Mouse (Mus musculus): ENCODE data around the gene Map3k14.

Gene Map3k14

GRCm38 (mm10) chr11:103215355-103215754, 51.9 kb downstream of the Map3k14 start:
- DNase-seq (ENCODE audit: extremely low read depth, low read depth): peak; percentile 58

DNA sequence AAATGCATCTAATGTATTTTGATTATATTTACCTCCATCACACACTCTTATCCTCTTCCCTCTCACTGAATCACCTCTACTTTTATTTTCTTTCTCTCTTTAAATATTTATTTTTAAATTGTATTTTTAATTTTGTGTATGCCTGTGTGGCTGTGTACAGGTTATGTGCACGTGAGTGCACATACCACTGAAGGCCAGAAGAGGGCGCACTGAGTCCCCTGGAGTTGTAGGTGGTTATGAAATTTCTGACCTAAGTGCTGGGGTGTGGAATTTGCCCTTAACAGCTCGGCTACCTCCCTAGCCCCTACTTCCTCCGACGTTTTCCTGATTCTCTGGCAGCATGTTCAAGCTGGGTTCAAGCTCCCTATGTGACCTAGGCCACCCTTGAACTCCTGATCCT, 53.6 kb downstream of the Map3k14 start:
- DNase-seq (ENCODE audit: extremely low read depth, low read depth): no peak

- no peak for DNase-seq (ENCODE audit: extremely low read depth, low read depth)
Observed at GRCm38 (mm10) chr11:103210291-103210690, 57.0 kb downstream of the Map3k14 start.

DNA sequence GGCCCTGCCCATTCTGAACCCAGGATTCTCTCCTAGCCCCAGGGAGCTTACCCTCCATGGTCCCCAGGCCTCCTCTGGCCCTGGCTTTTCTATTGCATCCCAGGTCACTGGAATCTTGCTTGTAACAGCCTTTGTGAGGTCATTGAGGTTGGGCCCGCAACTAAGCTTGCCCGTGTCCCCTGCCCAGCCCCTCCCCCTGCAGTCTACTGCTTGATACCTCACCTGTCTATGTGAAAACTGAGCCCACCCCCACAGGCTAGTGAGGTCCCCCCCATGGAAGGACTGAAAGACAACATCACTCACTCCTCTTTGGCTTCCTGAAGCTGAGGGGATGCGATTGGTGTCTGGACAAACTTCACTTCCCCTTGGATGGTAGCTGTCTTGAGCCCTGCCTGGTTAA, 58.8 kb downstream of the Map3k14 start, which contains the start of gene 1700023F06Rik:
1700023F06Rik (minus strand) TSS at position 101 of the 400 bp plus-strand sequence.
- DNase-seq (ENCODE audit: extremely low read depth, low read depth): no peak

DNA sequence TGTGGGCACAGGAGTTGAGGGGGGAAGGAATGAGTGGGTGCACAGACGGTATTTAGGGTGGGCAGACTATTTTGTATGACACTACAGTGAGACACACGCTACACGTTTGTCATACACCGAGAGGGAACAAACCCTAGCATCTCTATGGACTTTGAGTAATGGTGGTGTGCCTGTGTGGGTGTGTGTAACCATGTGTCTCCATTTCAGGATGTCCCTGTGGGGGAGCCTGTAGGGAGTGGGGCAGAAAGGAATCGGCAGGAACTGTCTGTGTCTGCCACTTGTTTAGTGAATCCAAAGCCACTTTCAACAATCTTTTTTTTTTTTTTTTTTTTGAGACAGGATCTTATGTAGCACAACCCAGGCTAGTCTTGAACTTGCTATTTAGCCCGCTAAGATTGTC, 61.1 kb downstream of the Map3k14 start:
- no peak for DNase-seq (ENCODE audit: extremely low read depth, low read depth)

GRCm38 (mm10) chr11:103202376-103202775, 64.9 kb downstream of the Map3k14 start:
- no peak for DNase-seq (ENCODE audit: extremely low read depth, low read depth)

DNA sequence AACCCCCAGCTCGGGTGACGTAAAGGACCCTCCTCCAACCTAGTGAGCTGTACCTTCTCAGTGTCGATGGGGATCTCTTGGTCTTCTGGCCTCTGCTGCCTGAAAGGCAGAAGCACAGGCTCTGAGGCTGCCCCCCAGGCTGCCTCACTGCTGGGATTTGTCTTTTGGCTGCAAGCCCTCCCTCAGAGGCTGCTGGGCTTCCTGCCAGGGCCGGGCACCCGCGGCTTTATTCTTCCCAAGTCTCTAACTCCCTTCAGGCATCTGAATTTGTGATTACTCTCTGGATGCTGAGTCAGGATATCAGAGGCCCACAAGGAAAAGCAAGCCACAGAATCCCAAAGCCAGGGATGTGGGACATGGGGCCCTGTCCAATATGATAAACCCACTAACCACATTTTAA, 65.6 kb downstream of the Map3k14 start:
- no peak for DNase-seq (ENCODE audit: extremely low read depth, low read depth)

DNA sequence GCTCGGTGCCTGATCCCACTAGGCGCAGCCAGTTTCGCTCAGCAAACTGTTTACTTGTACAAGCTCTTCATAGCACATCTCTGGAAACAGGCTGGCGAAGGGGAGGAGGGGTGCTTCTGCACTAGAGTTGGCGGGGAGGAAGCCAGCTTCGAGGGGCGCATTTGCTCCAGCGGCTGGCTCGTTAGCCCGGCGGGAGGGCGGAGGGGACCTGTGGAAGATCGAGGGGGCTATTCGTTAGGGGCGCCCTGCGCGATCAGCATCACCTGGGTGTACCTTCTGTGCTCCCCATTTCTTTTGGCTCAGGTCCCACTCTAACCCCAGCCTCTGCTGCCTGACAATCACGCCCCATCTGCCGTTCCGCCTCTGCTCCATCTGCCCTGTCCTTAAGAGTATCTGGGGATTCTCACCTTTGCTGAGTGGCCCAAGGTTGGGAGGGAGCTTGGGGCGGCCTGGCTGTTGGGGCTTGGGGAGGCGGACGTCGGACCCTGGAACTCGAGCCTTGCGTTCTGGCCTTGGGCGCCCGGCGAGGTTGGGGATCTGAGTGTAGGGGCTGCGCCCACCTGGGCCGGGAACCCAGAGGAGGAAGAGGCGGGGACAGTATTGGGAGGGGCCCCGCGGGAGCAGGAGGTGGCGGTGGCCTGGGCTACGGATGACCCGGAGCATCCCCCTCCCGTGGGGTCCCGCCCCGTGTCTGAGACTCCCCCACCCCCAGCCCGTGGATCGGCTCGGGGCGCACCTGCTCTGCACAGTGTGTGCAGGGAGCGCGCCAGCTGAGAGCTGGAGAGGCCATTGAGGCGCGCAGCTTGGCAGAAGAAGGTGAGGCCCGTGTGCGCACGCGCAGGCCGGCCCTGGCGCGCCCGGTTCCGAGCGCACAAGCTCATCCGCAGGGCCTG, 68.1 kb downstream of the Map3k14 start:
- no peak for DNase-seq (ENCODE audit: extremely low read depth, low read depth)

DNA sequence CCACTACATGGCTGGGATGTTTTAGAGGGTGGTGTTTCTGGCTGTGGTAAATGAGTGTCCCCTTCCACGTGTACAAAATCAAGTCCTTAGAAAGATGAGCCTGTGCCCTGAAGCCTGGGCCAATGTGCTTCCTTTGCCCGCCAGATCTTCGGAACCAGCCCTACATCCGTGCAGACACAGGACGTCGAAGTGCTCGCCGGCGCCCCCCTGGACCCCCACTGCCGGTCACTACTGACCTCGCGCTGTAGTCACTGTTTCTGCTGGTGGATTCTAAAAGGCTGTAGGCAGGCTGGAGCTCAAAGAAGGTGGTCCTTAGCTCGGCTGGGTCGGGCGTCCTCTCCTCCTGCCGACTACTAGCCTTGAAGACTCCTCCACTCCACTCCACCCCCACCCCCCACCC, 68.9 kb downstream of the Map3k14 start:
- no peak for DNase-seq (ENCODE audit: extremely low read depth, low read depth)

- no peak for DNase-seq (ENCODE audit: extremely low read depth, low read depth)
Observed at GRCm38 (mm10) chr11:103197340-103197739, 69.9 kb downstream of the Map3k14 start.

DNA sequence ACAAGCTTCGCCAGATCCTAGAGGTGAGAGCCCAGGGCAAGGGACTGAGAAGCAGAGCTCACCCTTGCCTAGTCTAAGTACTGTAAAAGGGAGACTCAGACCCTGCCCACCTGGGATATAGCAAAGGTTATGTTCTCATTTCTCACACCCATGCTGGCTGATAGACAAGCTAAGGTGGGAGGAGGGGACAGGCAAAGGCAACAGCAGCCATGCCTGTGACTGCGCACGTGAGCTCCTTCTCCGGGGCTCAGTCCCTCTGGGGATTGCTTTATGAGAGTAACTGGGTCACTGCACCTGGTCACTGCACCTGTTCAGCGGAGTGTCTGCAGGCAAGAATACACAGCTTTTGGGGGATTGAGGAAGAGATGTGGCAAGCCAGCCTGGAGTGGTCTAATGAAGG, 71.6 kb downstream of the Map3k14 start:
- no peak for DNase-seq (ENCODE audit: extremely low read depth, low read depth)

GRCm38 (mm10) chr11:103195236-103195635, 72.0 kb downstream of the Map3k14 start:
- DNase-seq (ENCODE audit: extremely low read depth, low read depth): no peak

- no peak for DNase-seq (ENCODE audit: extremely low read depth, low read depth)
Observed at GRCm38 (mm10) chr11:103193825-103194168, 73.5 kb downstream of the Map3k14 start.

DNA sequence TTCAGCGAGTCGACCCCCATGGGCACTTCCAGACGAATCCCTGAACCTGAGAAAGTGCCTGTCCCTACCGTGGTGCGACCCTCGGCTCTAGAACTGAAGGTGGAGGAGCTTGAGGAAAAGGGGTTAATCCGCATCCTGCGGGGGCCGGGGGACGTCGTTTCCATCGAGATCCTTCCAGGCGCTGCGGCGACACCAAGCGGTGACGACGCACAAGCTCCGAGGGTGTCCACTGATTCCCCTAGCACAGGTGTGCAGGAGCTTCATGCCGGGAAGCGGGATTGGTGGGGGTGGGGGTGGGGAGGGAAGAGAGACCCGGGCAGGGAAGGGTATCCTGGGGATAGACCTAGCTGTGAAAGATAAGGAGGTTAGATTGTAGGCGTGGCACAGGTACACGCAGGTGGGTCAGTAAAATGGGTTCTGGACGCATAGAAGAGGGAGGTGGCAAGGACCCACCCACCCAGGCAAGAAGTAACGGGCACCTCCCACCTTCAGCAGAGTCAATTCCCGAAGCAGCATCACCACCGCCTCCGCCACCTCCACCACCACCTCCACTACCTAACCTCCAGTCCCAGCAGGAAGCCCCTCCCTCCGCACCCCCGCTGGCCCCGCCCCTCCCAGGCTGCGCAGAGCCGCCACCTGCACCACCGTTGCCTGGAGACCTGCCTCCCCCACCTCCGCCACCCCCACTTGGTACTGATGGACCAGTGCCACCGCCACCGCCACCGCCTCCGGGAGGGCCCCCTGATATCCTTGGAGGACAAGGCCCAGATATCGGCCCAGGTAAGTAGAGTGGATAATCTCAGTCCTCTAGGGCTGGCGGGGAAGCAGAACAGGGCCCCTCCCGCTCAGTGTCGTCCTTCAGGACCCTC, 74.1 kb downstream of the Map3k14 start:
- DNase-seq (ENCODE audit: extremely low read depth, low read depth): no peak

DNA sequence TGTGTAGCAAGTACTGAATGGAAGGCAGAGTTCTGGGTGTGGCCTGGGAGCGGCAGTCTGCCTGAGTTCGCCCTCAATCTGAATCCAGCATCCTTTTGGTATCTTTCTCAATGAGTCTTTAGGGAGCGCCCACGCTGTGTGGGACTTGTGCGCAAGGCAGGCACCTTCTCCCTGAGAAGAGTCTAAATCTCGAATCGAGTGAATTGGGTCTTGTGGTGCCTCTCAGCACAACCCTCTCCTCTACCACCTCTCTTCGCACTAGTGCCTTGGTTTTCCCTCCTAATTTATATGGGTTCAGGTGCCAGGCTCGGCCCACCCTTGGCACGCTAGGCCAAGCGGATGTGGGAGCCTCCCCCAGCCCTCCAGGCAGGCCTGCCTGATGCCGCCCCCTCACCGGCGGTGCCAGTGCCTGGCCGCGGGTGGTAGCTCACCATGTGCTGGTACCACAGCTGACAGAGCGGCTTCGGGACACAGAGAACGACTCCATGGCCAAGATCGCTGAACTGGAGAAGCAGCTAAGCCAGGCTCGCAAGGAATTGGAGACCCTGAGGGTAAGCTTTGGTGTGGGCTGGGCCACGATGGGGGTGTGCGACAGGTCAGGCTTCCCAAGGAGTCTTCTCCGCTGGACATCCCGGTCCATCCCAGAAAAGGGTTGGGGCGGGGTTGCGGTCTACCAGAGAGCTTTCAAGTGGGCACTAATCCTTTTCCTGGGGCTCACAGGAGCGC, 74.9 kb downstream of the Map3k14 start:
- DNase-seq (ENCODE audit: extremely low read depth, low read depth): no peak

- DNase-seq (ENCODE audit: extremely low read depth, low read depth): no peak
Observed at GRCm38 (mm10) chr11:103184891-103185290, 82.4 kb downstream of the Map3k14 start.

- no peak for DNase-seq (ENCODE audit: extremely low read depth, low read depth)
Observed at GRCm38 (mm10) chr11:103181911-103182310, 85.4 kb downstream of the Map3k14 start.

- no peak for DNase-seq (ENCODE audit: extremely low read depth, low read depth)
Observed at GRCm38 (mm10) chr11:103181349-103181748, 85.9 kb downstream of the Map3k14 start.

GRCm38 (mm10) chr11:103180426-103180825, 86.8 kb downstream of the Map3k14 start:
- DNase-seq (ENCODE audit: extremely low read depth, low read depth): no peak

- DNase-seq (ENCODE audit: extremely low read depth, low read depth): no peak
Observed at GRCm38 (mm10) chr11:103178748-103179147, 88.5 kb downstream of the Map3k14 start.

GRCm38 (mm10) chr11:103177815-103178485, 89.3 kb downstream of the Map3k14 start:
- DNase-seq (ENCODE audit: extremely low read depth, low read depth): no peak

Data from MEL-GATA-1-ER (cell line).